Mouse (Mus musculus) brain, adult 2 months (tissue): ENCODE results near the gene Ubtd2.

Experiments
- DNase-seq: peaks from one replicate; pipeline ENCODE4 v3.0.0; 2011; ENCODE audit warnings: low read depth, low spot score

Ubtd2 gene

DNA sequence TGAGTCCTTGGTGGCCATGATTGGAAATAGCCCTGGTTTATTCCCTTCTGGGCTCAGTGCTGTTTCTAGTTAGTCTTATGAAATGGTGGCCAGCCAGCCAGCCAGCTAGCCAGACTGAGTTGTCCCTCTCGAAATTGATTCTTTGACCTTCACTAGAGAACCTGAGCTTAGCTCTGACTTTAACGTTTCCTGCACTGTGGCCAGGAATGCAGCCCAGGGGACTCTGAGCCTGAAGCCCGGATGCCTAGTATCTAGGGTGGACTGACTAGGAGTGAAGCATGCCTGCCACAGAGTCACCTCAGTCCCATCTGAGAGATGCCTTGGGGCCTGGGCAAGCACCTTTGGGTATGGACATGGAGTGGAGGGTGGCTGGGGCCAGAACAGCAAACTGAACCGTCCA is 109.5 kb downstream of the Ubtd2 start:
- no peak for DNase-seq

GRCm38 (mm10) chr11:32565088-32565487 is 109.9 kb downstream of the Ubtd2 start:
- no peak for DNase-seq

DNA sequence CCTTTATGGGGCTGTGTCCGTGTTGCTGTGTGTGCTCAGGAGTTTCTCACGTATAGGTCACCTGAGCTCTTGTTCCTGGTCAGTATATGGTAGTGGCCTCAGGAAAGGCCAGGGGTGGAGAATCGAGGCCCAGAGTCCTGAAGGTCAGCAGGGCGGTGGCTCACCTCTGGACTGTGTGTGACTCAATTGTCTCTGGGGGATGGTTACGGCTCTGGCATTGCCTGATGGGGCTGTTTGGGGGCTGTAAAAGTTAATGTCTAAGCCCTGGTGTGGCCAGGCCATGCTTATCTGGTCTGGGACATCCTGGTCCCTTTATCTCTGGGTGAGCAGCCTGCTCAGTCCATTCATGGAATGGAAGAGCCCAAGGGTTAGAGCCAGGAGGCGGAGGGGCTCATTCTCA is 111.0 kb downstream of the Ubtd2 start:
- DNase-seq, result no peak
